Mouse (Mus musculus) fat pad, adult 2 months (tissue): Measurements from ENCODE around the gene Hoxb8.

Experiments used
- DNase-seq: peaks from one replicate; pipeline ENCODE4 v3.0.0-alpha.2; 2011; ENCODE audit warnings: low read depth, low spot score; ENCODE audit errors: extremely low read depth

Hoxb8 gene

GRCm38 (mm10) chr11:96327750-96328149 lies 46.0 kb downstream of the Hoxb8 start:
- DNase-seq: no peak

GRCm38 (mm10) chr11:96328605-96329004 lies 46.9 kb downstream of the Hoxb8 start:
- no peak for DNase-seq

GRCm38 (mm10) chr11:96332105-96332504 lies 50.4 kb downstream of the Hoxb8 start:
- DNase-seq: no peak

- DNase-seq: no peak
Measured at GRCm38 (mm10) chr11:96332618-96333032, 50.9 kb downstream of the Hoxb8 start.

GRCm38 (mm10) chr11:96333241-96334001 lies 51.7 kb downstream of the Hoxb8 start:
- no peak for DNase-seq

- no peak for DNase-seq
Measured at GRCm38 (mm10) chr11:96334002-96334364, 52.3 kb downstream of the Hoxb8 start.
